Mouse (Mus musculus) ES-Bruce4 (cell line): ENCODE results near the gene Scnn1a. TPM values are rescaled to one million over a fixed set of nuclear protein-coding genes. Genes with fewer than 3 reads are reported as not detected.
"Not testable (repeated sequence)": the region's sequence is repeated elsewhere in the genome, so short reads cannot be mapped to it uniquely, and the experiment has no call there.

ENCODE experiments used
- H3K27ac ChIP-seq: 2 replicates; pipeline ENCODE4 v1.5.1; 2012; ENCODE audit warnings: low read length, inconsistent platforms; ENCODE audit not compliant: insufficient read depth
- H3K27me3 ChIP-seq: 2 replicates; pipeline ENCODE4 v1.6.1; 2012; ENCODE audit warnings: mild to moderate bottlenecking, low read length, inconsistent platforms; ENCODE audit not compliant: control insufficient read depth, poor library complexity, insufficient read depth, severe bottlenecking
- H3K36me3 ChIP-seq: 2 replicates; pipeline ENCODE4 v1.6.1; 2012; ENCODE audit warnings: inconsistent platforms, mild to moderate bottlenecking, low read length, moderate library complexity; ENCODE audit not compliant: control insufficient read depth, poor library complexity, insufficient read depth, severe bottlenecking
- H3K4me1 ChIP-seq: one replicate; pipeline ENCODE4 v1.8.1; 2011; ENCODE audit warnings: low read length; ENCODE audit not compliant: control insufficient read depth, insufficient read depth
- H3K4me3 ChIP-seq: 2 replicates; pipeline ENCODE4 v1.5.1; 2011; ENCODE audit warnings: low read depth, mild to moderate bottlenecking, low read length
- H3K9ac ChIP-seq: 2 replicates; pipeline ENCODE4 v1.6.1; 2012; ENCODE audit warnings: low read depth, mild to moderate bottlenecking, inconsistent platforms; ENCODE audit not compliant: poor library complexity, severe bottlenecking
- H3K9me3 ChIP-seq: replicated peaks from 2 replicates; pipeline ENCODE4 v1.6.1; 2012; ENCODE audit warnings: mild to moderate bottlenecking, low read length, inconsistent platforms; ENCODE audit not compliant: control insufficient read depth, poor library complexity, insufficient read depth, severe bottlenecking
- CTCF ChIP-seq: IDR thresholded peaks from one replicate; pipeline ENCODE4 v1.8.1; 2011; ENCODE audit warnings: low read depth, low read length
- EP300 ChIP-seq: IDR thresholded peaks from 2 replicates; pipeline ENCODE4 v1.6.1; 2011; ENCODE audit warnings: low read depth, low read length; ENCODE audit not compliant: insufficient read depth
- POLR2A ChIP-seq: IDR thresholded peaks from one replicate; pipeline ENCODE4 v1.8.1; 2011; ENCODE audit warnings: low read length; ENCODE audit not compliant: insufficient read depth
- polyA plus RNA-seq: library from polyadenylated mRNA; stranded (reverse); fragments of >200 nt; gene quantifications from 2 replicates; pipeline ENCODE4 v1.2.4, GENCODE M21; 2011; ENCODE audit warnings: low read depth; ENCODE audit not compliant: missing spikeins, insufficient read depth, insufficient read length

The Scnn1a gene
- polyA plus RNA-seq, 1 experiment, result 2.0 TPM

DNA sequence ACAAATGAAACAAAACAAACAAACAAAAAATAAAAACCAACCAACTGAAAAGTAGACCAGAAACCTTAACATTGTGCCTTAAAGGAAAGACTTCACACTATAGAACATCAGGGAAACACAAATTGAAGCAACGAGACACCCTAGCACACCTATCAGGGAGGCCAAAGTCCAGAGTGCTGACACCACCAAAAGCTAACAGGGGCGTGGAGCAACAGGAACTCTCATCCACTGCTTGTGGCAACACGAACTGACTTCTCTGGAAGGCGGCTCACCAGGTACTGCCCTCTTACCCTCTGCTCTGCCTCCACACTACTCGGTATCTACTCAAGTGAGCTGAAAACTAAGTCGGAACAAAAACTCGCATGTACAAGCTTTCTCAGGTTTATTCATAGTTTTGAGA, 28.2 kb upstream of the Scnn1a start:
- no peaks in the 10 kb centered on the region for H3K27me3 ChIP-seq
- TF ChIP-seq EP300 (no peak), CTCF (no peak), POLR2A (no peak)
- no peak overlapping the region for H3K9ac ChIP-seq
- H3K36me3 ChIP-seq, result no peaks in the 10 kb centered on the region
- no peak overlapping the region for H3K4me3 ChIP-seq
- 0 out of 2 replicates have a peak, but pooled peaks cover 2% of the 10 kb centered on the region for H3K9me3 ChIP-seq
- H3K4me1 ChIP-seq, result no peaks in the 10 kb centered on the region
- H3K27ac ChIP-seq, result no peak overlapping the region

GRCm38 (mm10) chr6:125294049-125294448, 26.4 kb upstream of the Scnn1a start:
- Histone ChIP-seq H3K36me3 (no peaks in the 10 kb centered on the region), H3K9ac (no peak overlapping the region), H3K9me3 (0 out of 2 replicates have a peak, but pooled peaks cover 2% of the 10 kb centered on the region), H3K27ac (no peak overlapping the region), H3K27me3 (no peaks in the 10 kb centered on the region), H3K4me3 (no peak overlapping the region), H3K4me1 (no peaks in the 10 kb centered on the region)
- no peak for TF ChIP-seq EP300
- no peak for TF ChIP-seq CTCF
- TF ChIP-seq POLR2A, result no peak

DNA sequence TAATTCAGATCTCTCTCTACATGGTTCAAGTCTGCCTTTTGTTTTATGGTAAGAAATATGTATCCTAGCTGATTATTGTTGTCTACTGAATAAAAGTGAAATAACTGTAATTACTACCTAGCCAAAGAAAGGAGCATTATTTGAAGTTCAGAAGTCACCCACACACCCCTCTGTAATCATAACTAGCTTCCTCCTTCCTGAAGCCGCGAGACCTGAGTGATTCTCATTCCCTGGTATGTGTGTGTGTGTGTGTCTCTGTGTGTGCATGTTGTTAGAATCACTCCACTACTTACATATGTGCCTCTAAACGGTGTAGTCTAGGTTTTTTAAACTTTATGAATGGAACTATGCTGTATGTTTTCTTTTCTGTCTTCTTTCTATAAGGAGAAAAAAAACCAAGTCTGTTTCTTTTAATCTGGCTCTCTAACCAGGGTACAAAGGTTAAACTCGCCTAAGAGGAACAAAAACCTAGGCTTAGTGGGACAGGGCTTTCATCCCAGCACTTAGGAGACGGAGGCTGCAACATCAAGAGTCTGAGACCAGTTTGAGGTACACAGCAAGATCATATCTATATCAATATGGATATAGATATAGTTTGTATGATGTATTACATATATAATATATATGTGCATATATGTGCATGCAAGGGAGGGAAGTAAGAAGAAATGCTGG, 23.2 kb upstream of the Scnn1a start:
- TF ChIP-seq CTCF (no peak), EP300 (no peak), POLR2A (no peak)
- Histone ChIP-seq H3K27ac (no peak overlapping the region), H3K9me3 (0 out of 2 replicates have a peak, but pooled peaks cover 2% of the 10 kb centered on the region), H3K36me3 (no peaks in the 10 kb centered on the region), H3K9ac (no peak overlapping the region), H3K4me1 (no peaks in the 10 kb centered on the region), H3K4me3 (no peak overlapping the region), H3K27me3 (no peaks in the 10 kb centered on the region)

DNA sequence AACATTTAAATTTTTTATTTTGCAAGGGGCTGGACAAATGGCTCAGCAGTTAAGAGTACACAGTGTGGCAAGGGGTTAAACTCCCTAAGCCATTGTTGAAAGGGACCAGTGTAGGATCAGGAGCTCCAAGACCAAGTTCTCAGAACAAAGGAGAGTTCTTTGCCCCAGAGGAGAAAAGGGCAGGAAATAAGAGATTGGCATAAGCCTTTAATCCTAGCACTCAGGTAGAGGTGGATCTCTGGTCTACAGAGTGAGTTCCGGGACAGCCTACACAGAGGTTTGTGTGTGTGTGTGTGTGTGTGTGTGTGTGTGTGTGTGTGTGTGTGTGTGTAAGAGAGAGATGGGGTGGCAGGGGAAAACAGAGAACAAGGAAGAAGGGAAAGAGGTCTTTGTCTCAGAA, 19.5 kb upstream of the Scnn1a start:
- H3K4me1 ChIP-seq, result no peaks in the 10 kb centered on the region
- H3K9me3 ChIP-seq, result no peaks in the 10 kb centered on the region
- H3K27ac ChIP-seq, result no peak overlapping the region
- no peak overlapping the region for H3K9ac ChIP-seq
- H3K27me3 ChIP-seq, result no peaks in the 10 kb centered on the region
- no peaks in the 10 kb centered on the region for H3K36me3 ChIP-seq
- no peak overlapping the region for H3K4me3 ChIP-seq
- TF ChIP-seq POLR2A (no peak), EP300 (no peak), CTCF (no peak)

- Histone ChIP-seq H3K27ac (no peak overlapping the region), H3K4me1 (no peaks in the 10 kb centered on the region), H3K9me3 (no peaks in the 10 kb centered on the region)
These were observed 18.1 kb upstream of the Scnn1a start for GRCm38 (mm10) chr6:125302231-125302982.

GRCm38 (mm10) chr6:125303242-125303641, 17.2 kb upstream of the Scnn1a start:
- Histone ChIP-seq H3K9ac (no peak overlapping the region), H3K27ac (no peak overlapping the region), H3K36me3 (no peaks in the 10 kb centered on the region), H3K27me3 (no peaks in the 10 kb centered on the region), H3K9me3 (no peaks in the 10 kb centered on the region), H3K4me3 (no peak overlapping the region), H3K4me1 (no peaks in the 10 kb centered on the region)
- TF ChIP-seq EP300 (no peak), CTCF (no peak), POLR2A (no peak)

More at GRCm38 (mm10) chr6:125302231-125302982, 18.1 kb upstream of the Scnn1a start:
- TF ChIP-seq CTCF (no peak), EP300 (no peak)
- Histone ChIP-seq H3K27me3 (no peaks in the 10 kb centered on the region), H3K9ac (no peak overlapping the region), H3K36me3 (no peaks in the 10 kb centered on the region), H3K4me3 (no peak overlapping the region)

DNA sequence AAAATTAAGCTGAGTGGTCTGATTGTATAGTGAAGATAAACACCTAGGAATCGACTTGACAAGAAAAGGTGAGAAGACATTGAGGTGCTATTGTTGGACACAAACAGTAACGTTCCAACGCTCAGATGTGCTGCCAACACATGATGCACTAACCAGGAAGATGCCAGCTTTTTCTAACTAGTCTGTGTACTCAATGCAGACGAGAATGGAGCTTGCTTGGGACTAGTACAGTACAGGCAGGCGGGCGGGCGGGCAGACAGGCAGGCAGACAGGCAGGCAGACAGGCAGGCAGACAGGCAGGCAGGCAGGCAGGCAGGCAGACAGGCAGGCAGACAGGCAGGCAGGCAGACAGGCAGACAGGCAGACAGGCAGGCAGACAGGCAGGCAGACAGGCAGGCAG, 16.1 kb upstream of the Scnn1a start:
- not testable (repeated sequence) for H3K9ac ChIP-seq, H3K9me3 ChIP-seq, H3K4me1 ChIP-seq, H3K27me3 ChIP-seq, H3K36me3 ChIP-seq, H3K4me3 ChIP-seq, H3K27ac ChIP-seq
